Mouse (Mus musculus) colon, adult 2 months (tissue): ENCODE measurements around the gene Hrh2. TPM values are rescaled to one million over a fixed set of nuclear protein-coding genes. Genes with fewer than 3 reads are reported as not detected.

Source experiments
- polyA plus RNA-seq: library from polyadenylated mRNA; depleted of rRNA; stranded (reverse); fragments of >200 nt; gene quantifications from 2 replicates; pipeline ENCODE4 v1.2.3, GENCODE M21; 2012; rRNA removed

Gene Hrh2
- 0.21 and 0.45 TPM in 2 replicates for polyA plus RNA-seq

GRCm38 (mm10) chr13:54192021-54192481 is at the start of gene Hrh2:
Gene Hrh2 (plus strand): TSS chr13:54192129.

Other genes starting within 250 kb of the Hrh2 start
- 0.03 TPM in 1 of 2 replicates, not detected in the other for gene Drd1, start 136.4 kb upstream of the Hrh2 start, polyA plus RNA-seq
- gene Sfxn1, start 120.3 kb upstream of the Hrh2 start, polyA plus RNA-seq, result 10.9 and 14.3 TPM in 2 replicates
- 7.5 and 9.3 TPM in 2 replicates for gene Cplx2, start 179.2 kb downstream of the Hrh2 start, polyA plus RNA-seq